Mouse (Mus musculus) left cerebral cortex, adult 18-20 months (tissue): ENCODE data around the gene Exosc1. TPM values are rescaled to one million over a fixed set of nuclear protein-coding genes. Genes with fewer than 3 reads are reported as not detected.
A peak's percentile ranks its signal among the peaks of the same experiment; 100 is the strongest.
"Not testable (repeated sequence)": the region's sequence is repeated elsewhere in the genome, so short reads cannot be mapped to it uniquely, and the experiment has no call there.

Experiments used
- DNase-seq, 2 experiments: peaks; one replicate each; pipeline ENCODE4 v3.0.0; 2021 to 2022; ENCODE audit warnings: low spot score in 2 of 2, mixed read lengths in 1 of 2
- total RNA-seq, 2 experiments: library from RNA; stranded (reverse); gene quantifications; 2 replicates each; pipeline ENCODE4 v1.2.3; 2021

The Exosc1 gene
- total RNA-seq, 2 experiments from 2014 or later = 20.4 to 30.6 TPM

GRCm38 (mm10) chr19:41914592-41914882 is 18.7 kb downstream of the Exosc1 start:
- DNase-seq = not testable (repeated sequence)

DNA sequence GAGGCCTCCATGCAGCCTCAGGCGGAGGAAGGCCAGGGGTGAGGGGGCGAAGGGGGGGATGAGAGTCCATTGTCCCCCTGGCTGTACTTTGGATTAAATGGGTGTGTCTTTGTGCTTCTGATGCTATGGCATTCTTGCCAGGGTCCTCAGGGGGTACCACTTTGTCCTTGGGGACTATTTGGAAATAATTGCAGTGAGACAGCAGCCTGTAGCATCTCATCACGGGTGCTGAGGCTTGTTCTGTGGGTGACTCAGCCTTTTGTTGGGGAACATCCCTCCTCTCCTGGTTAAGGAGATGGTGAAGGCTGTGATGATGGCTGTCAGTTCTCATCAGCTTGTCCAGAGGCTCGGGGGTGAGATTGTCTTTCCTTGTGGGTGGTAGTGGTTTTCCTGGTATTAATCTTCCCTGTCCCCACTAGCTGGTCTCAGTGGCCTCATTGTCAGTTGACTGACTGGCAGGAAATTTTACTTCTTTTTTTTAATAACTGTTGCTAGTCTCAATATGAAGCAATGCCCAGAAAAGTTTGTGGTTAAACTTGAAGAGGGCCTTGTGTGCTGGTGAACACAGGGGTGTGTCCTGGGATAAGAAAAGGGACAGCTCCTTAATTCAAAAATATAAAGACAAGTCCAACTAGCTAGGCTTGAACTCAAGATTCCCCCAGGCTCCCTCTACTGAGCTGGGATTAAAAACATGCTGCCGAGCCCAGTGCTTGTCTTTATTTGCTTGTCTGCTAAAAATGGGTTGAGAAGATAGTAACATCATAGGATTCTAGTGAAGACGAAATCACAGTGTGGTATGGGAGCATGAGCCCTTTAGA is 19.2 kb downstream of the Exosc1 start:
- no peak for DNase-seq

GRCm38 (mm10) chr19:41912121-41913080 is 20.8 kb downstream of the Exosc1 start:
- DNase-seq = peak in 1 of 2 experiments; percentile 36

- DNase-seq = peak; percentile 95 to 96
Measured at GRCm38 (mm10) chr19:41911178-41912073, 21.8 kb downstream of the Exosc1 start, which contains the start of gene Pgam1. Gene Pgam1 (plus strand): TSS chr19:41911923.

GRCm38 (mm10) chr19:41910396-41910795 is 22.8 kb downstream of the Exosc1 start:
- no peak for DNase-seq

GRCm38 (mm10) chr19:41908736-41909135 is 24.5 kb downstream of the Exosc1 start:
- no peak for DNase-seq

DNA sequence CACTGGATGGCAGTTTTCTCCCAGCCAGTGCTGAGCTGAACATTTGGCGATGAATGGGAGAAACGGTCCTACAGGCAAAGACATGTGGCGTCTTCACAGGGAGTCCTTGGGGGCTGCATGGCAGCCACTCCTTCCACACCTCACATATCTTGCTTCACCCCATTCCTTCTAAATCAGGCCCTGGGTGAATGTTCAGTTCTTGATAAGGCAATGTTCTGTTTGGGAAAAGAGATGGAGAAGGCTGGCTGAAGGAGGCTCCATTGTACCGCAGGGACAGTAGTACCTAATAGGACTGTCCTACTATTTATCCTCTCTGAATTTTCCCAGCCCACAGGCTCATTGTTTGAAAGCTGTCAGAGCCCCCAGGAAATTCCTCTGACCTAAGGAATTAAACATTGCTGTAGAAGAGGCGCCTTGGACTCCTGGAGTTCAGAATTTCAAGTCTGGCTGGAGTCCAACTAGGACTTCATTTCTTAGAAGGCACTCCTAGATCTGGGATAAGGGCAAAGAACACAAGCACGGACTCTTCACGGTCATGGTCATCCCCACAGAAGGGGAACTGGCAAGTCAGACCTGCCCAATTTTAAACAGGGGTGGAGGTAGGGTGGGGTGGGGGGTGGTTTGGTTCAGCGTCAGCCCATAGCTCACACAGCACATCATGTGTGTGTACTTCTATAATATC is 26.0 kb downstream of the Exosc1 start:
- DNase-seq = no peak

DNA sequence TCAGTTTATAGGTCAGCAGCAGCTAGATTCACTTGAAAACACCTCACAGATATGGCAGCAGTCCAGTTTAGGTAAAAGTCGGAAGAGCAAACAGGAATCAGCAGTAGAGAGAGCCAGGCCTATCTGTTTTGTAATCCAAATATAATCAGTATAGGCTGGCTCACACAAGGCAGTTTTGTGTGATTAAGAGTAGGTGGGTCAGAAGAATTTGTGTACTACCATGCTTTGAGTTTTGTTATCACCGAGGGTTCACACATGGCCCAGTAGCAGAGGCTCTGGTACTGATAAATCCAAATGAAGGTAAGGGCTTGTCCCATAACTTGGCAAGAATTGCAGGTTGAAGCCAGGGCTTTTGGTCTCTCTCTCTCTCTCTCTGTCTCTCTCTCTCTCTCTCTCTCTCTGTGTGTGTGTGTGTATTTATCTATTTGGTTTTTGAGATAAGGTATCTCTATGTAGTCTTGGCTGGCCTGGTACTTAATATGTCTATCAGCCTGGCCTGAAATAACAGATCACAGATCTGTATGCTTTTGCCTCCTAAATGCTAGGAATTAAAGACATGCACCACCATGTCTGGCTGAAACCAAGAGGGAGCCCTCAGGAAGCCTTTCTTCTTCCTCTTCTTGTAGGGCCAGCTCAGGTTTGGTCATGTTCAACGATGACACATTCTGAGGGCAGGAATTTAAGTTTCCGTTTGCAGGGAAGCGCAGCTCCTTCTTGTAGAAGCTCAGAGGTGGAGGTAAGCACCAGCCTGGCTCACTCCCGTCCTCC is 26.7 kb downstream of the Exosc1 start:
- no peak for DNase-seq

GRCm38 (mm10) chr19:41905246-41905645 is 28.0 kb downstream of the Exosc1 start:
- no peak for DNase-seq

DNA sequence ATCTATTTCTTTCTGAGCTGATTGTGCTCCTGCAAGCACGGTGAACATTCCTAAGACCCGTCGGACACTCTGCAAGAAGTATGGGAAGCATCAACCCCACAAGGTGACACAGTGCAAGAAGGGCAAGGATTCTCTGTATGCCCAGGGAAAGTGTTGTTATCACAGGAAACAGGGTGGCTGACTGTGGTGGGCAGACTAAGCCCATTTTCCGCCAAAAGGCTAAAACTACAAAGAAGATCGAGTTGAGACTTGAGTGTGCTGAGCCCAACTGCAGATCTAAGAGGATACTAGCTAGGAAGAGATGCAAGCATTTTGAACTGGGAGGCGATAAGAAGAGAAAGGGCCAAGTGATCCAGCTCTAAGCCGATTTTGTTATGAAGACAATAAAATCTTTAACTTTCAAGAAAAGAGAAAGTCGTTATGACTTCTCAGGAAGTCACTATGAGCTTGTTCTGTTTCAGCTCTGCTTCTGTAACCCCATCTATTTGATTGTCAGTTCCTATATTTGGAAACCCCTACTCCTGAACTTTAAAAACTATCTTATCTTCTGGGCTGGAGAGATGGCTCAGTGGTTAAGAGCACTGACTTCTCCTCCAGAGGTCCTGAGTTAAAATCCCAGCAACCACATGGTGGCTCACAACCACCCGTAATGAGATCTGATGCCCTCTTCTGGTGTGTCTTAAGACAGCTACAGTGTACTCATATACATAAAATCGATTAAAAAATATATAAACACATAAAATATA is 30.2 kb downstream of the Exosc1 start:
- DNase-seq = no peak

DNA sequence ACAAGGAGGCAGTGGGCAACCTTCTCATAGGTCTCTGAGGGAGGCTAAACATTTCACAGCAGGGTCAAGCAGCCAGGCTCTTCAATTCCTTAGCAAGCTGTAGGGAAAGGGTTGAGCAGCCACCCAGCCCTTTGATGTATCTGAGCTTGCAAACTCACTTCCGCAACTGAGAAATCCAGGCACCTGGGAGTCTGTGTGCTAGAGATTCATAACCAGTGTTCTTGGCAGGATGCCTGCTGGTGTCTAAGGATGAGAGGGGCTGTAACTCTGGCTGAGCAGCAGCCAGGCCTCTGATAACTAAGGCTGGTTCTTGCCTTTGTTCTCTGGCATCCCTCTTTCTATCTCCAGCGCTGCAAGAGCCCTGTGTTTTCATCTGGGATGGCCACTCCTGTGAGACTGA is 31.5 kb downstream of the Exosc1 start:
- no peak for DNase-seq

GRCm38 (mm10) chr19:41900495-41901090 is 32.6 kb downstream of the Exosc1 start:
- no peak for DNase-seq

- DNase-seq = peak in 1 of 2 experiments; percentile 19
Measured at GRCm38 (mm10) chr19:41898860-41899259, 34.4 kb downstream of the Exosc1 start.

DNA sequence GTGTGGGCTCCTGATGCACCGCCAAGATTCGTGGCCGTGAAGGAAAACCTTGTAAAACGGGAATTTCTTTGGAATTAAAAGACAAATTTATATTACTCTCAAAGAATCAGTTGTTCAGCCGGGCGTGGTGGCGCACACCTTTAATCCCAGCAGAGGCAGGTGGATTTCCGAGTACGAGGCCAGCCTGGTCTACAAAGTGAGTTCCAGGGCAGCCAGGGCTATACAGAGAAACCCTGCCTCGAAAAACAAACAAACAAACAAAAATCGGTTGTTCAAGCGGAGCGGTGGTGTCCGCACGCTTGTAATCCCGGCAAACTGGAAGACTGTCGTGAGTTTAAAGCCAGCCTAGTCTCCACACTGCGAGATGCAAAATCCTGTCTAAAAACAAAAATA is 36.9 kb downstream of the Exosc1 start:
- no peak for DNase-seq

DNA sequence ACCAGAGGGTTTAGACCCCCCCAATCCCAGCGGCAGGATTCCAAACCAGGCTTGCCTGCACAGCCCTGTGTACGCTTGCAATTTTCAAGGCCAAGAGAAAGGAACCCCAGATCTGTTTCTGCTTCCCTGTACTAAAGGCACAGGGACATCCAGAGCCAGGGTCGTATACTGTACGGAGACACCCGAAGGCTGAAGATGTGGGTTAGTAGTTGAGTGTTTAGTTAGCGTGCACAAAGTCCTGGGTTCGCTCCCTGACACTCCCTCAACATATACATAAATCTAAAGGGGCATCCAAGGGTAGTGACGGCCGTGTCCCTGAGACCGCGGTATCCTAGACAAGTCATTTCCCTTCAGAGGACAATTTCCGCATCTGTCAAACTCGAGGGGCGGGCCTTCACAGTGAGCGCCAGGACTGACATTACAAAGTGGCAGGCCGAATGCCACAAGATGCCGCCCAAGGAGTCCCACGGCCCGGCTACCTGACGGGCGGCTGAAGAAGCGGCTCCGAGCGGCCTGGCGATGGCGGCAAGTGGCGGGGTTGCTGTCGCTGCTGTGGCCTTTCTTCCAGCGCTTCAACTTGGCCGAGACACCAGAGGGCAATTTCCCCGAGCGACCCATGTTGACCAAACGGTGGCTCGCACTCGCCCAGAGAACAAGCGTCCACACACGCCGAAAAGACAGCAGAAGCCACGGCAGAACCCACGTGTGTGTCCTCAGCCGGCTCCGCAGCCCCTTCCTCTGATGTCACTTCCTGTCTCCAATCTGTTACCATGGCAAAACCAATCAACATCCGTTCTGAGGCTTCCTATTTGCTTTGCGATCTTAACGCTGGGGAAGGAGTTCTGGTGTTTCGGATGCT is 37.5 kb downstream of the Exosc1 start, which contains the start of gene Rrp12:
Rrp12 (minus strand) TSS at position 714 of the 859 bp plus-strand sequence.
- peak; percentile 82 to 86 for DNase-seq

DNA sequence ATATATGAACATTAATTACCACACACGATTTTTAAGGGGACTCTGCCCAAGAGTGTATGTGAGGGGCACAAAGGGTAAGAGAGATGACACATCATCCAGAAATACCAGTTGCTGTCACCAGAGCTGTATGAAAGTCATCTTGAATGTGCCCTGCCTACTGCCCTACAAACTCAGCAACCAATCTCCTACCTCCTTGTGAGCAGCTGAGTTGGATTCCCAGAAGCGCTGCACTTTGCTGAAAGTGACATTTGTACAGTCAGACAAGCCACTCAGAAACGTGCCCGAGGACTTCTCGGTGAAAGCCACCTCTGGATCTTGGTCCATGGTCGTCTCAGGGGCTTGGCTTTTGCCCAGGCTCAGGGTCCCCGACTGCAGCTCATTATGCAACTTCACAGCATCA is 38.3 kb downstream of the Exosc1 start:
- DNase-seq = no peak

DNA sequence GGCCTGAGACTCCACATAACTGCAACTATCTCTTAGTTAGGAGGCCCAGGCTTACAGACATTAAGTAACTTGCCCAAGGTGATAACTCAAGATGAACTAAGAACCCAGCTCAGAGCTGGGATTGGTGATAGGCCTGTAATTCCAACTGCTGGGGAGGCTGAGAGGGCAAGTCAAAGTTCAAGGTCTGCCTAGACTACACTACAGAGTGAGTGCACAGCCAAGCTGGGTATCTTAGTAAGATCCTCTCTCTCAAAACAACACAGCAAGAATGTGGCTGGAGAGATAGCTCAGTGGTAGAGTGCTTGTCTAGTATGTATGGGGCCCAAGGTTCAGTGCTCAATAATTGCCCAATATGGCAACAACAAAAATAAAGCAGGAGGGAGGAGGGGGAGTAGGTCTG is 45.0 kb downstream of the Exosc1 start:
- no peak for DNase-seq

- no peak for DNase-seq
Measured at GRCm38 (mm10) chr19:41883882-41884281, 49.3 kb downstream of the Exosc1 start.
